In genomic region chr17:31994132-31994531, GRCm38 (mm10) we compare ENCODE assay signal across 20 mouse cellular contexts. TPM values are rescaled to one million over a fixed set of nuclear protein-coding genes. Genes with fewer than 3 reads are reported as not detected.
DNase-seq lines count a peak whose midpoint lies in the region; ATAC-seq lines count a peak whose summit lies in the region.
"Had no signal": no experiment of that assay in that cellular context is flagged by ENCODE, and none has a peak within 500 bp of the region (broad histone marks: within the 10 kb centered on the region; RNA-seq: fewer than 3 reads in every experiment).

No protein-coding gene starts in this region.

- no peak overlapping the region for H3K4me2 ChIP-seq in hindbrain, embryonic 12.5 days (replicated peaks)
- H3K4me2 ChIP-seq: embryonic facial prominence, embryonic 12.5 days; forebrain, embryonic 13.5 days; heart, embryonic 11.5 days; kidney, embryonic 15.5 days; midbrain, embryonic 15.5 days had no signal

- H3K4me1 ChIP-seq in hindbrain, embryonic 12.5 days = no peaks in the 10 kb centered on the region
- H3K4me1 ChIP-seq: embryonic facial prominence, embryonic 12.5 days; forebrain, embryonic 13.5 days; kidney, embryonic 15.5 days; midbrain, embryonic 15.5 days had no signal

- H3K27ac ChIP-seq in macrophage = peak overlapping the region; percentile 50
- H3K27ac ChIP-seq in hindbrain, embryonic 12.5 days = no peak overlapping the region
- H3K27ac ChIP-seq: embryonic facial prominence, embryonic 12.5 days; forebrain, embryonic 13.5 days; kidney, embryonic 15.5 days; midbrain, embryonic 15.5 days had no signal

- no peaks in the 10 kb centered on the region for H3K9me3 ChIP-seq in hindbrain, embryonic 12.5 days (replicated peaks)
- H3K9me3 ChIP-seq: embryonic facial prominence, embryonic 12.5 days; forebrain, embryonic 13.5 days; kidney, embryonic 15.5 days; midbrain, embryonic 15.5 days had no signal

- ATAC-seq in hindbrain, embryonic 12.5 days (ENCODE audit: low FRiP score) = no peak
- ATAC-seq: forebrain, embryonic 13.5 days; hindbrain, embryonic 16.5 days; midbrain, embryonic 15.5 days had no signal

- H3K79me2 ChIP-seq in macrophage (ENCODE audit: inconsistent target) = no peaks in the 10 kb centered on the region

- no peak overlapping the region for H3K4me3 ChIP-seq in macrophage (ENCODE audit: inconsistent target)
- H3K4me3 ChIP-seq in hindbrain, embryonic 12.5 days = no peak overlapping the region
- H3K4me3 ChIP-seq: embryonic facial prominence, embryonic 12.5 days; forebrain, embryonic 13.5 days; kidney, embryonic 15.5 days; midbrain, embryonic 15.5 days had no signal

- H3K9ac ChIP-seq in hindbrain, embryonic 12.5 days = no peak overlapping the region
- H3K9ac ChIP-seq: embryonic facial prominence, embryonic 12.5 days; forebrain, embryonic 13.5 days; kidney, embryonic 15.5 days; midbrain, embryonic 15.5 days had no signal

- no peaks in the 10 kb centered on the region for H3K36me3 ChIP-seq in macrophage (ENCODE audit: inconsistent target)
- no peaks in the 10 kb centered on the region for H3K36me3 ChIP-seq in hindbrain, embryonic 12.5 days
- H3K36me3 ChIP-seq: embryonic facial prominence, embryonic 12.5 days; kidney, embryonic 15.5 days; midbrain, embryonic 15.5 days had no signal

- DNase-seq in 3134 (ENCODE audit: extremely low read depth, insufficient read length, low spot score) (peak; percentile 69), 3T3-L1 (ENCODE audit: low read depth, low spot score) (peak; percentile 86), NIH3T3 (ENCODE audit: low read depth) (peak; percentile 57)
- DNase-seq in right cerebral cortex, postnatal 14 days = no peak
- no peak for DNase-seq in layer of hippocampus, postnatal 14 days (ENCODE audit: low spot score in 2 of 2)
- DNase-seq: adrenal gland, postnatal 25 days; cerebellum, adult 11-12 months; cerebellum, postnatal 14 days; kidney, adult 11 months; right cerebral cortex, adult 18-20 months had no signal

- no peaks in the 10 kb centered on the region for H3K27me3 ChIP-seq in hindbrain, embryonic 12.5 days
- H3K27me3 ChIP-seq: embryonic facial prominence, embryonic 12.5 days; forebrain, embryonic 13.5 days; kidney, embryonic 15.5 days; midbrain, embryonic 15.5 days had no signal

RNA-seq across cellular contexts. Expression of gene Rrp1b, which starts 41.8 kb away (rescaled TPM):
- total RNA-seq in macrophage (2018; cell fraction: chromatin; rRNA removed) = 10 to 100 TPM in 20 of 26 experiments, 1 to 10 TPM in 6; 3.3 to 71.0 (median 25.1) TPM
- 1 to 10 TPM; 1.9 to 7.4 (median 4.5) TPM for total RNA-seq in macrophage (2018; cell fraction: cytosol; rRNA removed)
- total RNA-seq in macrophage (2018; cell fraction: nucleus; rRNA removed) = 10 to 100 TPM in 13 of 26 experiments, 1 to 10 TPM in 13; 2.3 to 56.6 (median 9.9) TPM
- polyA plus RNA-seq in macrophage (2018) = 4.0 to 12.0 TPM (median 7.3 TPM) in 3 replicates
- polyA plus RNA-seq in hindbrain, embryonic 12.5 days (2016; fragmentation: Nextera tagmentation; extraction: Ambion mirVana) = 44.7 and 45.4 TPM in 2 replicates
- total RNA-seq in layer of hippocampus, postnatal 14 days (2021) = 10 to 100 TPM; 17.1 to 17.8 TPM

RNA-seq across cellular contexts. Expression of gene Hsf2bp, which starts 42.0 kb away (rescaled TPM):
- not detected for total RNA-seq in macrophage (2018; cell fraction: chromatin; rRNA removed)
- under 1 TPM in 7 of 26 experiments, not detected in 19; 0.07 to 0.38 (median 0.11) TPM for total RNA-seq in macrophage (2018; cell fraction: cytosol; rRNA removed)
- total RNA-seq in macrophage (2018; cell fraction: nucleus; rRNA removed) = not detected
- not detected in 3 replicates for polyA plus RNA-seq in macrophage (2018)
- polyA plus RNA-seq in hindbrain, embryonic 12.5 days (2016; fragmentation: Nextera tagmentation; extraction: Ambion mirVana) = 0.56 and 0.78 TPM in 2 replicates
- 1 to 10 TPM; 1.2 to 1.6 TPM for total RNA-seq in layer of hippocampus, postnatal 14 days (2021)
- total RNA-seq: granulocyte monocyte progenitor cell, adult 5-6 weeks; megakaryocyte progenitor cell, adult 5-6 weeks had no signal

Comparison
In these comparisons a context has a peak if more than half of its experiments do, and no peak if none do; other contexts are left out.
1. DNase-seq: peak in 3134 (single experiment), 3T3-L1 (single experiment) and NIH3T3 (single experiment); none in right cerebral cortex, postnatal 14 days (single experiment) and layer of hippocampus, postnatal 14 days (0 of 2).